Mouse (Mus musculus) adrenal gland, adult 2 months (tissue): ENCODE measurements around the gene 1700019N19Rik. TPM values are rescaled to one million over a fixed set of nuclear protein-coding genes. Genes with fewer than 3 reads are reported as not detected.

Experiments
- DNase-seq: peaks from one replicate; pipeline ENCODE4 v3.0.0; 2021
- polyA plus RNA-seq: library from polyadenylated mRNA; depleted of rRNA; stranded (reverse); fragments of >200 nt; gene quantifications from 2 replicates; pipeline ENCODE4 v1.2.3, GENCODE M21; 2012
- total RNA-seq, 2 experiments: library from RNA; stranded (reverse); gene quantifications; 2 replicates each; pipeline ENCODE4 v1.2.3; 2021

The 1700019N19Rik gene
- total and polyA plus RNA-seq, 3 experiments, result 0.31 TPM; not detected in 2

DNA sequence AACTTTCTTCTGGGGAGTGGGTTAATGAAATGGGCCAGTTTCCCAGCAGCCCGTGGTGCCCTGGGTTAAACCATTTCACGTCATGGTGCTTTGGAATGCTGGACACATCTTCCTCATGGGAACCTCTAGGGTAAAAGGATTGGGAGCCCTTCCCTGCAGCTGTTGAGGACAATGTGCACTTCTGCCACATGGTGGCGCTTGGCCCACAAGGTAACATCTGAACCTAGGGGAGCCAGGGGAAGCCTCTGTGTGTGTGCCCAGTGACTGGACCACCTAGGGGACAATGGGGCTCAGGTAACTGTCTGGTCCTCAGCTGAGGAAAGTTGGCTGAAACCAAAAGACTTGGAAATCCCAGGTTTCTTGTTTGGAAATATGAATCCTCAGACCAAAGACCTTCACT lies 12.1 kb upstream of the 1700019N19Rik start:
- DNase-seq, result peak; percentile 73

DNA sequence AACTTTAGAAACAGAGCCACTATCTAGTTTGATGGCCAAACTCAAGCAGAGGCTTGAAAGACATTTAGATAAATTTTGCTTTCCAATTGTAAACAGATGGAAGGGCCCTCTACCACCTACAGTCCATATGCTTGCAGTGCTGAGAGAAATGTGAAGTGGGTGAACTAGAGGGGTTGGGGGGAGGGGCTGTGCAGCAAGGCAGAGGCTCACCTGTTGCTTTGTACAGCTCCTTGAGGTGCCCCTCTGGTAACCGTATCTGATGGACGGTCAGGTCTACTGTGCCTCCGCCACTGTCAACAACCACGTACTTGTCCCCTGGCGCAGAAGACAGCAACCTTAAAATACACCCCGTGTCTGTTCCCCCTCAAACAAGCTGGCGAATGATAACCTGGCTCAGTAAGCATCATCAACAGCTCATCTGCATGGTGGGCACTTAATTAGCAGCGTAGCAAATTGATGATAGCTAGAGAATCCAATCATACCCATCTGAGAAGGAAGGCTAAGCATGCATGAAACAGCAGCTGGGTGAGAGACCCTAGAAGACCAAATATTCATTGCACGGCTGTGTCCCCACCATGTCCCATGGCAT lies 11.0 kb upstream of the 1700019N19Rik start:
- no peak for DNase-seq

DNA sequence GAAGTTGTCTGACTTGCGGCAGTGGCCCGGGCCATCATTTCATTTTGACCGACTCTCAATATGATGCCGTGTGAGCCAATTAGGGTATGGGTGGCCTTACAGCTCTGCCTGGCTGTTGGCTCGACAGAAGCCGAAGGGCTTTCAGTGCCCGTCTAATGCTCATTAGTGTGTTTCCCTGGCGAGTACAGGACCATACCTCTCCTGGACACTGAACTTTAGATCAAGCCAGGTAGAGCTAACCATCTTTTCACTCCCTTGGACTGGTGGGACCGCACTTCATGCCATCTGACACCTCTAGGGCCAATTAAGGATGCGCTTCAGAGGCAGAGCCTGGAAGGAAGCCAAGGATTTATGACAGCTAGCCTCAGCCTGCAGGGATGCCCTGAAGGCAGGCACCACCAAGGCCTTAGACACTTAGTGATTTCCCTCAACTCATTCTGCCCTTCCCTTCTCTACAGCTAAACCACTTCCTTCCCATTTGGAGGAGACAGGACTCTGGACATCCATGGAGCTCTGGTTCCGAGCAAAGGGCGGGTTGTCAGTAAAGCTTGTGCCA lies 931 bp upstream of the 1700019N19Rik start:
- DNase-seq, result no peak

DNA sequence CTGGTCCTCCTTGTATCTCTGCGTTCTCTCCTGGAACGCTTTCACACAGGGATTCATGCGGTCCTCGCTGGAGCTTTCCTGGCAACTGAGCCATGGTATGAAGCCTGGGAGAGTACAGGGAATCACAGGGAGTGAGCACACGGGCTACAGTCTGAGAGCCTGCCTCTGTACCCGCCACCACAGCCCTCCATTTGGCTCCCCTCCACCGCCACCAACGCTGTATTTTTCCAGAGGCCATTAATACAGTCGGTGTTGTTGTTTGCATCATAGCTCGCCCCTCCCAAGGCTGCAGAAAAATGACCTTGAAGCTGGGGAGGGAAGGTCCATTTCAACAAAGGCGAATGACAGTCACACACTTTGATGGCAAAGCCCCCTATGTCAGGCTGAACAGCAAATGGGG lies 5.1 kb downstream of the 1700019N19Rik start:
- peak; percentile 56 for DNase-seq

GRCm38 (mm10) chr19:58783938-58784337 lies 10.3 kb downstream of the 1700019N19Rik start:
- peak; percentile 36 for DNase-seq

GRCm38 (mm10) chr19:58781566-58781965 lies 12.7 kb downstream of the 1700019N19Rik start:
- DNase-seq, result no peak

DNA sequence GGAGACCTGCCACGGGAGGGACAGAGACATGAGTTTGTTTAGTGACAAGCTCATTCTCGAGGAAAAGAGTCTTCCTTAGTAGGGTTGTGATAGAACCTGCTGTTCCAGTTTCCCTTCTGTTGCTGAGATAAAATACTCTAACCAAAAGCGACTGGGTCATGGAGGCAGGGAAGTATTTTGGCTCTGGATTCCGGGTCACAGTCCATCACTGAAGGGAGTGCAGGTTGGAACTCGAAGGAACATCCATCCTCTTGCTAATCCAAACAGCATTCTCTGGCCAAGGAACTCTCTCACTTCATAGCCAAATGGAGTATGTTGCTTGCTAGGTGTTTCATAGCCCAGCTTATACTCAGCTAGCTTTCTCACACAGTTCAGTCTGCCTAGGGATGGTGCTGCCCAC lies 17.8 kb downstream of the 1700019N19Rik start:
- DNase-seq, result no peak

- no peak for DNase-seq
Measured at GRCm38 (mm10) chr19:58767329-58767728, 26.9 kb downstream of the 1700019N19Rik start.

- DNase-seq, result peak; percentile 62
Measured at GRCm38 (mm10) chr19:58762848-58763541, 31.3 kb downstream of the 1700019N19Rik start.

DNA sequence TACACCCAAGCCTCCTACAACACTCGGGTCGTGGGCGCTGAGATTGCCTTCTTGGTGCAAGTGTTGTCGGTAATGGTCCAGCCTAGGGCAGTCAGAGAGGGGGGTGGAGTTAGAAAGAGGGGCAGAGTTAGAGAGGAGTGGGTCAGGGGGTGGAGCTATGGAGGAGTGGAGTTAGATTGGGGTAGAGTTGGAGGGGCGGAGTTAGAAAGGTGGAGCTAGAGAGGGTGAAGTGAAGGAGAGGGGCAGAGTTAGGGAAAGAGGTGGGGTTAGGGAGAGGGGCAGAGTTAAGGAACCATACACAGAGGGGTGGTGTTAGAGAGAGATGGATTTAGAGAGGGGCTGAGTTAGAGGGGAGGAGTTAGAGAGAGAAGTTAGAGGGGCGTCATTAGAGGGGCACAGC lies 31.9 kb downstream of the 1700019N19Rik start:
- no peak for DNase-seq

DNA sequence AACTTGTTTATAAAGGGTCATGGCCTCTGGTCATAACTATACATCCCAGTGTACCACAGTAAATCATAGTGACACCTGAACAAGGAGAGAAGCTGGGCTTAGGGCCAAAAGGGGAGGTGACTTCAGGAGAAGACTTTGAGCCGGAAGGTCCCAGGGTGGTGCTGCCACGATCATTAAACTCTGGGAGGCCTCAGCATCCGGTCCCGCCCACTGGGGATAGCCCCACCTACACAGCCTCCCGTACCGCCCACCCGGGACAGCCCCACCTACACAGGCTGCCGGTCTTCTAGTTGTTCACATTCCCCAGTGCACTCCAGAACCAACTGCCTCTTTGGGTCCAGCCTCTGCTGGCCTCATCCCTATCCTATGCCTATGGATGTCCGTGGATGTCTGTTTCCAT lies 34.8 kb downstream of the 1700019N19Rik start, which contains the start of gene Pnliprp2:
Pnliprp2 (plus strand) TSS at position 297 of the 400 bp plus-strand sequence.
- DNase-seq, result peak; percentile 21

- no peak for DNase-seq
Measured at GRCm38 (mm10) chr19:58758871-58759270, 35.4 kb downstream of the 1700019N19Rik start.

- DNase-seq, result no peak
Measured at GRCm38 (mm10) chr19:58751504-58751903, 42.8 kb downstream of the 1700019N19Rik start.

DNA sequence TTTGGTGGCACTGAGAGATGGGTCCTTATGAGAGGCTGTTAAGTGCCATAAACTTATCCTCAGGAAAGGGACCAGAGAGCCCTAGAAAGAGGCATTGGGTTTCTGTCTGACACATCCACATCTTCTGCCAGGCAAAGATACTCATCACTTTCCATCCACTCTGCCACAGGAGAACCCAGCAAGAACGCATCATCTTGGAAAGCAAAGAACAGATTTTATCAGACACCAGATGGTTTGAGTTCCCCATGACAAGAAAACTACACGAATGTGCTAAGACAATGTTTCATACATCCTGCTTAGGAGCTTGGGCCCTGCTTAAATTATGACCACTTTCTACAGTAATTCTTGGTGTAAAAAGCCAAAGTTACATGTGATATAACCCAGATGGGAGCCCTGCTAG lies 43.4 kb downstream of the 1700019N19Rik start:
- no peak for DNase-seq

DNA sequence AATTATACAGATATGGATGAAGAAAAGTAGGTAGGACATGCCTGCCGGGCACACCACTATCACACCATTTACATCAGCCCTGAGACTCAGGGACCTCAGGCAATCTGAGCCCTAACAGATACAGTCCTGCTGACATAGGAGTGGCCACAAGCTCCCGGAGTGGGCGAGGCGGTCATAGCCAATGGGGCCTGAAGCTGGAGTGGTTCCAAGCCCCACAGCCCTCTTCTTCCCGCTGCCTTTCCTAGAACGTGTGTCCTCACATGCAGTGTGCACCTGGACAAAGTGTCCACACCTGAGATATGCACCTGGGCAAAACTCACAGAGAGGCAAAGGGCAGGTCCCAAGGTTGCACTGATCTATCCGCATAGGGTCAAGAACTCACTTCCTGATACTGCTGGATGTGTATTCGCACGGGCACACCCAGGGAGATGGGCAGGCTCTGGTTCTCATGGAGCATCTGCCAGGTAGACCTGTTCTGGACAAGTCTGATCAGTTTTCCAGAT lies 46.7 kb downstream of the 1700019N19Rik start:
- no peak for DNase-seq

DNA sequence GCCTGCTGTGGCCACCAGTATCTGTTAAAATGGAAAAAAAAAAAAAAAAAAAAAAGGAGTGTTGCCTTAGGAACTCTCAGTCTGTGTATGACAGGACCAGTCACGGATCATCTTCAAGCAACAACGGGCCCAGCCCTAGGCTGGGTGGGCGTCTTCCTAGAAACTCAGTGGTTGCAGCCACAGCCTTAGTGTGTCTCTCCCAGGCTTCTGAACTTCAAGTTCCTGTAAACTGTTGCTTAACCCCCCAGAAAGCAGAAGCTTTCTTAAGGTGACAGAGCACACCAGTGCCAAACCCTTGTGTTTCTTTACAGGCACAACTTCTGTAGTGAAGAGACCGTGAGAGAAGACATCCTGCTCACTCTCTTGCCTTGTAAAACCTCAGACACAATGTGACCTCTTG lies 50.5 kb downstream of the 1700019N19Rik start:
- no peak for DNase-seq

DNA sequence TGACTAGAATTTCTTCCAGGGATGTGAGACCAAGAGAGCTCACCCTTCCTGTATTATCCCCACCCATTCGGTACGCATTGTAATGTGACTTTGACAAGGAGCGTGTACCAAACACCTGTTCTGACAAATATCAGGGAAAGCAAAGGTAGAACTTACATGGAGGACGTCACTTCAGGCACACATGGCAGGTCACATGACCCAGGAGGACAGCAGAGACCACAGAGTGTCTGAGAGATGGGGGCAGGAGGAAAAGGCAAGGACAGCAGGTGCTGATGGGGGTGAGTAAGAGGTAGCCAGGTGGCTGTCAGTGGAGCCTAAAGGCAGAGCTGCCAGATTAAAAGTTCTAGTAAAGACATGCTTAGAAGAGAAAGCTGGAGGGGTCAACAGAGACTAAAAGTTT lies 51.5 kb downstream of the 1700019N19Rik start:
- no peak for DNase-seq

DNA sequence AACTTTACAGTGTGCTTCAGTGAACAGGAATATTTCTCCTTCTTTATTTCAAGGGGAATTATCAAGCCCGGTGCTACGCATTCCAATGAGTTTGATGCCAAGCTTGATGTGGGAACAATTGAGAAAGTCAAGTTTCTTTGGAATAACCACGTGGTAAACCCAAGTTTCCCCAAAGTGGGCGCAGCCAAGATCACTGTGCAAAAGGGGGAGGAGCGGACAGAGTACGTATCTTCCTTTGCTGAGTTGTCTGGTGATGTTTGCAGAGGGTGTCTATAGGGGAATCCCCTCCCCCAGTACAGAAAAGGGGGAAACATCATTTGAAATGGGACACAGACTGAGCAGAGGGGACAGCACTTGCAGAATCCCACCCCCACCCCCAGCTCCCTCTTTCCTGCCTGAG lies 53.2 kb downstream of the 1700019N19Rik start:
- no peak for DNase-seq

GRCm38 (mm10) chr19:58738111-58738510 lies 56.1 kb downstream of the 1700019N19Rik start:
- no peak for DNase-seq
